Mouse (Mus musculus): ENCODE results near the gene Col4a6. TPM values are rescaled to one million over a fixed set of nuclear protein-coding genes. Genes with fewer than 3 reads are reported as not detected.

The Col4a6 gene
- polyA plus RNA-seq, 1 experiment from 2014 or later, result 2.2 TPM

GRCm38 (mm10) chrX:141316217-141316616 is 157.7 kb downstream of the Col4a6 start:
- H3K4me2 ChIP-seq (ENCODE audit: low read length), result no peak overlapping the region
- no peak overlapping the region for H3K27ac ChIP-seq (ENCODE audit: low read length)
- WGBS, result 81% methylated on average over 1 of the region's 1 CpGs
- H3K36me3 ChIP-seq (ENCODE audit: control insufficient read depth, insufficient read depth, low read length), result no peaks in the 10 kb centered on the region
- no peak for ATAC-seq
- H3K4me1 ChIP-seq (ENCODE audit: control insufficient read depth, insufficient read depth, low read length), result no peaks in the 10 kb centered on the region
- H3K4me3 ChIP-seq (ENCODE audit: low read depth, low read length), result no peak overlapping the region
- no peak overlapping the region for H3K9ac ChIP-seq (ENCODE audit: low read depth, low read length)
- no peaks in the 10 kb centered on the region for H3K9me3 ChIP-seq (replicated peaks; ENCODE audit: control insufficient read depth, low read length, poor library complexity, severe bottlenecking)
- H3K27me3 ChIP-seq (ENCODE audit: control insufficient read depth, insufficient read depth, low read depth, low read length), result peaks cover 4% of the 10 kb centered on the region

GRCm38 (mm10) chrX:141315795-141316194 is 158.1 kb downstream of the Col4a6 start:
- 72% methylated on average over 3 of the region's 3 CpGs for WGBS
- Histone ChIP-seq H3K9ac (ENCODE audit: low read depth, low read length) (no peak overlapping the region), H3K27ac (ENCODE audit: low read length) (no peak overlapping the region), H3K4me2 (ENCODE audit: low read length) (no peak overlapping the region), H3K4me3 (ENCODE audit: low read depth, low read length) (no peak overlapping the region), H3K4me1 (ENCODE audit: control insufficient read depth, insufficient read depth, low read length) (no peaks in the 10 kb centered on the region), H3K27me3 (ENCODE audit: control insufficient read depth, insufficient read depth, low read depth, low read length) (peaks cover 4% of the 10 kb centered on the region), H3K36me3 (ENCODE audit: control insufficient read depth, insufficient read depth, low read length) (no peaks in the 10 kb centered on the region), H3K9me3 (replicated peaks; ENCODE audit: control insufficient read depth, low read length, poor library complexity, severe bottlenecking) (no peaks in the 10 kb centered on the region)
- no peak for ATAC-seq

GRCm38 (mm10) chrX:141292702-141293462 is 181.0 kb downstream of the Col4a6 start:
- no peak for ATAC-seq
- no peak overlapping the region for H3K27ac ChIP-seq (ENCODE audit: low read length)
- no peak overlapping the region for H3K9ac ChIP-seq (ENCODE audit: low read depth, low read length)
- WGBS, result 88% methylated on average over 3 of the region's 3 CpGs
- H3K9me3 ChIP-seq (replicated peaks; ENCODE audit: control insufficient read depth, low read length, poor library complexity, severe bottlenecking), result no peaks in the 10 kb centered on the region
- H3K4me2 ChIP-seq (ENCODE audit: low read length), result no peak overlapping the region
- no peak overlapping the region for H3K4me3 ChIP-seq (ENCODE audit: low read depth, low read length)
- no peaks in the 10 kb centered on the region for H3K4me1 ChIP-seq (ENCODE audit: control insufficient read depth, insufficient read depth, low read length)
- no peaks in the 10 kb centered on the region for H3K36me3 ChIP-seq (ENCODE audit: control insufficient read depth, insufficient read depth, low read length)
- H3K27me3 ChIP-seq (ENCODE audit: control insufficient read depth, insufficient read depth, low read depth, low read length), result 0 out of 2 replicates have a peak, but pooled peaks cover 2% of the 10 kb centered on the region

GRCm38 (mm10) chrX:141276397-141276796 is 197.5 kb downstream of the Col4a6 start:
- 82% methylated on average over 2 of the region's 2 CpGs for WGBS
- H3K4me3 ChIP-seq (ENCODE audit: low read depth, low read length), result no peak overlapping the region
- H3K27ac ChIP-seq (ENCODE audit: low read length), result no peak overlapping the region
- no peaks in the 10 kb centered on the region for H3K9me3 ChIP-seq (replicated peaks; ENCODE audit: control insufficient read depth, low read length, poor library complexity, severe bottlenecking)
- H3K27me3 ChIP-seq (ENCODE audit: control insufficient read depth, insufficient read depth, low read depth, low read length), result no peaks in the 10 kb centered on the region
- H3K9ac ChIP-seq (ENCODE audit: low read depth, low read length), result no peak overlapping the region
- H3K4me1 ChIP-seq (ENCODE audit: control insufficient read depth, insufficient read depth, low read length), result no peaks in the 10 kb centered on the region
- H3K4me2 ChIP-seq (ENCODE audit: low read length), result no peak overlapping the region
- ATAC-seq, result no peak
- H3K36me3 ChIP-seq (ENCODE audit: control insufficient read depth, insufficient read depth, low read length), result no peaks in the 10 kb centered on the region

GRCm38 (mm10) chrX:141265986-141266385 is 207.9 kb downstream of the Col4a6 start:
- Histone ChIP-seq H3K36me3 (ENCODE audit: control insufficient read depth, insufficient read depth, low read length) (no peaks in the 10 kb centered on the region), H3K4me1 (ENCODE audit: control insufficient read depth, insufficient read depth, low read length) (no peaks in the 10 kb centered on the region), H3K9me3 (replicated peaks; ENCODE audit: control insufficient read depth, low read length, poor library complexity, severe bottlenecking) (no peaks in the 10 kb centered on the region), H3K9ac (ENCODE audit: low read depth, low read length) (no peak overlapping the region), H3K4me3 (ENCODE audit: low read depth, low read length) (no peak overlapping the region), H3K4me2 (ENCODE audit: low read length) (no peak overlapping the region), H3K27ac (ENCODE audit: low read length) (no peak overlapping the region), H3K27me3 (ENCODE audit: control insufficient read depth, insufficient read depth, low read depth, low read length) (peaks cover 6% of the 10 kb centered on the region)
- no peak for ATAC-seq
- WGBS, result 26% methylated on average over 1 of the region's 1 CpGs

GRCm38 (mm10) chrX:141249636-141250035 is 224.2 kb downstream of the Col4a6 start:
- WGBS, result 58% methylated on average over 1 of the region's 1 CpGs
- Histone ChIP-seq H3K27ac (ENCODE audit: low read length) (no peak overlapping the region), H3K36me3 (ENCODE audit: control insufficient read depth, insufficient read depth, low read length) (no peaks in the 10 kb centered on the region), H3K9ac (ENCODE audit: low read depth, low read length) (no peak overlapping the region), H3K9me3 (replicated peaks; ENCODE audit: control insufficient read depth, low read length, poor library complexity, severe bottlenecking) (no peaks in the 10 kb centered on the region), H3K4me2 (ENCODE audit: low read length) (no peak overlapping the region), H3K27me3 (ENCODE audit: control insufficient read depth, insufficient read depth, low read depth, low read length) (no peaks in the 10 kb centered on the region; the same call in 1 of the 2 replicates), H3K4me1 (ENCODE audit: control insufficient read depth, insufficient read depth, low read length) (no peaks in the 10 kb centered on the region), H3K4me3 (ENCODE audit: low read depth, low read length) (no peak overlapping the region)
- ATAC-seq, result no peak

- 0 out of 2 replicates have a peak, but pooled peaks cover 3% of the 10 kb centered on the region for H3K9me3 ChIP-seq (replicated peaks; ENCODE audit: control insufficient read depth, low read length, poor library complexity, severe bottlenecking)
- H3K36me3 ChIP-seq (ENCODE audit: control insufficient read depth, insufficient read depth, low read length), result no peaks in the 10 kb centered on the region
- 52% methylated on average over 2 of the region's 2 CpGs for WGBS
- ATAC-seq, result no peak
- H3K4me3 ChIP-seq (ENCODE audit: low read depth, low read length), result no peak overlapping the region
- H3K4me1 ChIP-seq (ENCODE audit: control insufficient read depth, insufficient read depth, low read length), result no peaks in the 10 kb centered on the region
- H3K9ac ChIP-seq (ENCODE audit: low read depth, low read length), result no peak overlapping the region
- H3K27ac ChIP-seq (ENCODE audit: low read length), result no peak overlapping the region
- peaks cover 5% of the 10 kb centered on the region for H3K27me3 ChIP-seq (ENCODE audit: control insufficient read depth, insufficient read depth, low read depth, low read length)
- H3K4me2 ChIP-seq (ENCODE audit: low read length), result no peak overlapping the region
Measured at GRCm38 (mm10) chrX:141236564-141237333, 237.1 kb downstream of the Col4a6 start.

- ATAC-seq, result no peak
- 85% methylated on average over 2 of the region's 2 CpGs for WGBS
- no peaks in the 10 kb centered on the region for H3K9me3 ChIP-seq (replicated peaks; ENCODE audit: control insufficient read depth, low read length, poor library complexity, severe bottlenecking)
- H3K4me3 ChIP-seq (ENCODE audit: low read depth, low read length), result no peak overlapping the region
- H3K36me3 ChIP-seq (ENCODE audit: control insufficient read depth, insufficient read depth, low read length), result no peaks in the 10 kb centered on the region
- H3K4me1 ChIP-seq (ENCODE audit: control insufficient read depth, insufficient read depth, low read length), result no peaks in the 10 kb centered on the region
- no peak overlapping the region for H3K4me2 ChIP-seq (ENCODE audit: low read length)
- no peak overlapping the region for H3K27ac ChIP-seq (ENCODE audit: low read length)
- peaks cover 2% of the 10 kb centered on the region; the same call in 1 of the 2 replicates for H3K27me3 ChIP-seq (ENCODE audit: control insufficient read depth, insufficient read depth, low read depth, low read length)
- H3K9ac ChIP-seq (ENCODE audit: low read depth, low read length), result no peak overlapping the region
Measured at GRCm38 (mm10) chrX:141228169-141228568, 245.7 kb downstream of the Col4a6 start.

GRCm38 (mm10) chrX:141212802-141213201 is 261.1 kb downstream of the Col4a6 start:
- peaks cover 7% of the 10 kb centered on the region for H3K27me3 ChIP-seq (ENCODE audit: control insufficient read depth, insufficient read depth, low read depth, low read length)
- H3K4me1 ChIP-seq (ENCODE audit: control insufficient read depth, insufficient read depth, low read length), result no peaks in the 10 kb centered on the region
- no peak overlapping the region for H3K9ac ChIP-seq (ENCODE audit: low read depth, low read length)
- H3K9me3 ChIP-seq (replicated peaks; ENCODE audit: control insufficient read depth, low read length, poor library complexity, severe bottlenecking), result no peaks in the 10 kb centered on the region
- WGBS, result 35% methylated on average over 5 of the region's 5 CpGs
- H3K4me2 ChIP-seq (ENCODE audit: low read length), result no peak overlapping the region
- ATAC-seq, result peak; percentile 73
- no peak overlapping the region for H3K27ac ChIP-seq (ENCODE audit: low read length)
- no peaks in the 10 kb centered on the region for H3K36me3 ChIP-seq (ENCODE audit: control insufficient read depth, insufficient read depth, low read length)
- no peak overlapping the region for H3K4me3 ChIP-seq (ENCODE audit: low read depth, low read length)
